Mouse (Mus musculus): ENCODE results near the gene Rbms3. TPM values are rescaled to one million over a fixed set of nuclear protein-coding genes. Genes with fewer than 3 reads are reported as not detected.

The Rbms3 gene
- polyA plus RNA-seq, 1 experiment from 2014 or later: 13.1 TPM

GRCm38 (mm10) chr9:116847241-116848135, 782.2 kb downstream of the Rbms3 start:
- Histone ChIP-seq H3K9ac (no peak overlapping the region), H3K27me3 (no peaks in the 10 kb centered on the region), H3K4me1 (no peaks in the 10 kb centered on the region), H3K36me3 (ENCODE audit: poor library complexity, severe bottlenecking) (no peaks in the 10 kb centered on the region), H3K27ac (no peak overlapping the region), H3K9me3 (replicated peaks) (no peaks in the 10 kb centered on the region), H3K4me2 (no peak overlapping the region), H3K4me3 (no peak overlapping the region)
- no peak for ATAC-seq
- WGBS: 85% methylated on average over 7 of the region's 7 CpGs

- Histone ChIP-seq H3K4me1 (no peaks in the 10 kb centered on the region), H3K4me2 (no peak overlapping the region), H3K9ac (no peak overlapping the region), H3K36me3 (ENCODE audit: poor library complexity, severe bottlenecking) (no peaks in the 10 kb centered on the region), H3K27me3 (no peaks in the 10 kb centered on the region), H3K4me3 (no peak overlapping the region), H3K27ac (no peak overlapping the region), H3K9me3 (replicated peaks) (no peaks in the 10 kb centered on the region)
- ATAC-seq: no peak
- 64% methylated on average over 8 of the region's 8 CpGs for WGBS
Observed at GRCm38 (mm10) chr9:116834949-116835348, 794.8 kb downstream of the Rbms3 start.

- H3K9ac ChIP-seq: no peak overlapping the region
- H3K36me3 ChIP-seq (ENCODE audit: poor library complexity, severe bottlenecking): no peaks in the 10 kb centered on the region
- WGBS: 29% methylated on average over 7 of the region's 7 CpGs
- H3K4me2 ChIP-seq: no peak overlapping the region
- no peak overlapping the region for H3K27ac ChIP-seq
- no peak overlapping the region for H3K4me3 ChIP-seq
- H3K9me3 ChIP-seq (replicated peaks): no peaks in the 10 kb centered on the region
- no peaks in the 10 kb centered on the region for H3K27me3 ChIP-seq
- H3K4me1 ChIP-seq: no peaks in the 10 kb centered on the region
- ATAC-seq: no peak
Observed at GRCm38 (mm10) chr9:116833677-116834076, 796.0 kb downstream of the Rbms3 start.

GRCm38 (mm10) chr9:116832822-116833221, 796.9 kb downstream of the Rbms3 start:
- Histone ChIP-seq H3K27ac (no peak overlapping the region), H3K9ac (no peak overlapping the region), H3K36me3 (ENCODE audit: poor library complexity, severe bottlenecking) (no peaks in the 10 kb centered on the region), H3K9me3 (replicated peaks) (no peaks in the 10 kb centered on the region), H3K4me3 (no peak overlapping the region), H3K27me3 (no peaks in the 10 kb centered on the region), H3K4me2 (no peak overlapping the region), H3K4me1 (no peaks in the 10 kb centered on the region)
- 64% methylated on average over 1 of the region's 1 CpGs for WGBS
- no peak for ATAC-seq

GRCm38 (mm10) chr9:116831386-116831785, 798.3 kb downstream of the Rbms3 start:
- ATAC-seq: no peak
- H3K27me3 ChIP-seq: no peaks in the 10 kb centered on the region
- H3K9me3 ChIP-seq (replicated peaks): no peaks in the 10 kb centered on the region
- H3K4me2 ChIP-seq: no peak overlapping the region
- WGBS: 92% methylated on average over 5 of the region's 5 CpGs
- H3K27ac ChIP-seq: no peak overlapping the region
- no peaks in the 10 kb centered on the region for H3K36me3 ChIP-seq (ENCODE audit: poor library complexity, severe bottlenecking)
- no peak overlapping the region for H3K9ac ChIP-seq
- no peak overlapping the region for H3K4me3 ChIP-seq
- no peaks in the 10 kb centered on the region for H3K4me1 ChIP-seq

GRCm38 (mm10) chr9:116829929-116830328, 799.8 kb downstream of the Rbms3 start:
- Histone ChIP-seq H3K36me3 (ENCODE audit: poor library complexity, severe bottlenecking) (no peaks in the 10 kb centered on the region), H3K4me1 (no peaks in the 10 kb centered on the region), H3K4me3 (no peak overlapping the region), H3K27ac (no peak overlapping the region), H3K4me2 (no peak overlapping the region), H3K9ac (no peak overlapping the region), H3K9me3 (replicated peaks) (no peaks in the 10 kb centered on the region), H3K27me3 (no peaks in the 10 kb centered on the region)
- no peak for ATAC-seq
- 78% methylated on average over 4 of the region's 4 CpGs for WGBS

GRCm38 (mm10) chr9:116821601-116822000, 808.1 kb downstream of the Rbms3 start:
- Histone ChIP-seq H3K4me2 (no peak overlapping the region), H3K27me3 (no peaks in the 10 kb centered on the region), H3K4me1 (no peaks in the 10 kb centered on the region), H3K27ac (no peak overlapping the region), H3K9ac (no peak overlapping the region), H3K36me3 (ENCODE audit: poor library complexity, severe bottlenecking) (no peaks in the 10 kb centered on the region), H3K4me3 (no peak overlapping the region), H3K9me3 (replicated peaks) (no peaks in the 10 kb centered on the region)
- WGBS: 93% methylated on average over 7 of the region's 7 CpGs
- no peak for ATAC-seq

GRCm38 (mm10) chr9:116817196-116817595, 812.5 kb downstream of the Rbms3 start:
- Histone ChIP-seq H3K27ac (no peak overlapping the region), H3K4me3 (no peak overlapping the region), H3K36me3 (ENCODE audit: poor library complexity, severe bottlenecking) (no peaks in the 10 kb centered on the region), H3K4me2 (no peak overlapping the region), H3K4me1 (no peaks in the 10 kb centered on the region), H3K27me3 (peaks cover 5% of the 10 kb centered on the region; the same call in 1 of the 2 replicates), H3K9ac (no peak overlapping the region), H3K9me3 (replicated peaks) (no peaks in the 10 kb centered on the region)
- 76% methylated on average over 1 of the region's 1 CpGs for WGBS
- ATAC-seq: no peak

- Histone ChIP-seq H3K4me1 (no peaks in the 10 kb centered on the region), H3K36me3 (ENCODE audit: poor library complexity, severe bottlenecking) (no peaks in the 10 kb centered on the region), H3K27me3 (peaks cover 17% of the 10 kb centered on the region; the same call in 1 of the 2 replicates), H3K4me3 (no peak overlapping the region), H3K27ac (no peak overlapping the region), H3K9me3 (replicated peaks) (no peaks in the 10 kb centered on the region), H3K4me2 (no peak overlapping the region), H3K9ac (no peak overlapping the region)
- 56% methylated on average over 10 of the region's 10 CpGs for WGBS
- ATAC-seq: no peak
Observed at GRCm38 (mm10) chr9:116814495-116815094, 815.1 kb downstream of the Rbms3 start.

- Histone ChIP-seq H3K36me3 (ENCODE audit: poor library complexity, severe bottlenecking) (no peaks in the 10 kb centered on the region), H3K9ac (no peak overlapping the region), H3K27me3 (peaks cover 20% of the 10 kb centered on the region; the same call in 1 of the 2 replicates), H3K4me1 (peaks cover 5% of the 10 kb centered on the region), H3K27ac (no peak overlapping the region), H3K9me3 (replicated peaks) (no peaks in the 10 kb centered on the region), H3K4me2 (no peak overlapping the region), H3K4me3 (no peak overlapping the region)
- WGBS: 73% methylated on average over 2 of the region's 2 CpGs
- ATAC-seq: no peak
Observed at GRCm38 (mm10) chr9:116813396-116813795, 816.3 kb downstream of the Rbms3 start.

- ATAC-seq: no peak
Observed at GRCm38 (mm10) chr9:116809260-116809659, 820.5 kb downstream of the Rbms3 start.

GRCm38 (mm10) chr9:116808401-116808800, 821.3 kb downstream of the Rbms3 start:
- no peak for ATAC-seq
- peaks cover 44% of the 10 kb centered on the region for H3K27me3 ChIP-seq
- H3K4me3 ChIP-seq: no peak overlapping the region
- no peak overlapping the region for H3K9ac ChIP-seq
- H3K9me3 ChIP-seq (replicated peaks): no peaks in the 10 kb centered on the region
- H3K4me1 ChIP-seq: peaks cover 22% of the 10 kb centered on the region
- 49% methylated on average over 4 of the region's 4 CpGs for WGBS
- H3K27ac ChIP-seq: peak overlapping the region; percentile 60; the same call in 1 of the 2 replicates
- H3K36me3 ChIP-seq (ENCODE audit: poor library complexity, severe bottlenecking): no peaks in the 10 kb centered on the region
- no peak overlapping the region for H3K4me2 ChIP-seq

More at GRCm38 (mm10) chr9:116809260-116809659, 820.5 kb downstream of the Rbms3 start:
- Histone ChIP-seq H3K9ac (no peak overlapping the region), H3K4me3 (no peak overlapping the region), H3K27me3 (peaks cover 44% of the 10 kb centered on the region), H3K27ac (no peak overlapping the region), H3K4me1 (peaks cover 22% of the 10 kb centered on the region), H3K4me2 (no peak overlapping the region), H3K9me3 (replicated peaks) (no peaks in the 10 kb centered on the region), H3K36me3 (ENCODE audit: poor library complexity, severe bottlenecking) (no peaks in the 10 kb centered on the region)
- 58% methylated on average over 5 of the region's 5 CpGs for WGBS

All from forebrain, embryonic 13.5 days (tissue).